Comparison of ENCODE assay signal across 23 mouse cellular contexts in the genomic region with DNA sequence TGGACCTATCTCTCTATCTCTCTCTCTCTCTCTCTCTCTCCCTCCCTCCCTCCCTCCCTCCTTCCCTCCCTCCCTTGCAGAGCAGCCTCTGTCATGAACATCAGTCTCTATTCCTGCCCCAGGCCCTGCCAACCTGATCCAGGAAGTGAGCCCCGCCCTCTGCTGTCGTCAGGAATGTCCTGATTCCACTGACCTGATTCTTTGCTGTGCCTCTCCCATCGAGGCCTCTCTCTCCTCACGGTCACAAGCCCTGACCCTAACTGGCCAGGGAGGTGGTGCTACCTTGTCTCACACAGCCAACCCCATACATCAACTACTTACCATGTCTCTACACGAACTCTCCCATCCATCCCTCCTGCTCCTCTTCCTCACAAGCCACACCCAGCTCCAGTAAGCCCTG. TPM values are rescaled to one million over a fixed set of nuclear protein-coding genes. Genes with fewer than 3 reads are reported as not detected.
A peak's percentile ranks its signal among the peaks of the same experiment; 100 is the strongest.
DNase-seq lines count a peak whose midpoint lies in the region; ATAC-seq and TF ChIP-seq lines count a peak whose summit lies in the region.
"Had no signal": no experiment of that assay in that cellular context is flagged by ENCODE, and none has a peak within 500 bp of the region (broad histone marks: within the 10 kb centered on the region; RNA-seq: fewer than 3 reads in every experiment).

No protein-coding gene starts in this region.

- H3K4me3 ChIP-seq in heart, adult 2 months: no peak overlapping the region
- H3K4me3 ChIP-seq in lung, postnatal 0 days (ENCODE audit: low read depth, low read length): no peak overlapping the region
- no peak overlapping the region for H3K4me3 ChIP-seq in liver, postnatal 0 days (ENCODE audit: low read depth, low read length)
- H3K4me3 ChIP-seq: embryonic facial prominence, embryonic 15.5 days; hindbrain, embryonic 15.5 days; limb, embryonic 15.5 days; midbrain, embryonic 13.5 days; neural tube, embryonic 12.5 days had no signal

- H3K4me2 ChIP-seq in lung, postnatal 0 days (replicated peaks; ENCODE audit: low read depth, low read length): no peak overlapping the region
- no peak overlapping the region; the same call in 1 of the 2 replicates for H3K4me2 ChIP-seq in liver, postnatal 0 days (ENCODE audit: low read depth, low read length)
- H3K4me2 ChIP-seq: embryonic facial prominence, embryonic 15.5 days; heart, embryonic 11.5 days; hindbrain, embryonic 15.5 days; limb, embryonic 15.5 days; midbrain, embryonic 13.5 days; neural tube, embryonic 12.5 days had no signal

- TF ChIP-seq CTCF in heart, adult 2 months (IDR thresholded peaks at IDR 0.05): no peak
- no peak for TF ChIP-seq CTCF in lung, postnatal 0 days (IDR thresholded peaks at IDR 0.05)
- no peak for TF ChIP-seq CTCF in liver, postnatal 0 days (IDR thresholded peaks at IDR 0.05; ENCODE audit: low read depth)

- peak in 1 of 2 experiments; percentile 32 for DNase-seq in heart, adult 2 months
- no peak for DNase-seq in heart, postnatal 4 days
- no peak for DNase-seq in lung, postnatal 0 days (ENCODE audit: low spot score)
- DNase-seq in lung, postnatal 4 days: no peak
- DNase-seq in adipocyte (ENCODE audit: low spot score): peak; percentile 60
- DNase-seq in liver, postnatal 0 days: peak; percentile 77
- no peak for DNase-seq in left cerebral cortex, adult 18-20 months (ENCODE audit: low spot score in 2 of 2)
- DNase-seq: B cell, adult 2 months; cerebellum, adult 18-20 months; cerebellum, postnatal 25 days; embryo, embryonic 11 days; forebrain, postnatal 0 days; gastrocnemius, postnatal 10 days; kidney, adult 11 months; right cerebral cortex, postnatal 4 days; thymus, postnatal 25 days had no signal

- no peak overlapping the region for H3K9ac ChIP-seq in heart, adult 2 months (ENCODE audit: low read depth, low read length)
- no peak overlapping the region for H3K9ac ChIP-seq in lung, postnatal 0 days (replicated peaks; ENCODE audit: low read depth)
- no peak overlapping the region; the same call in 1 of the 2 replicates for H3K9ac ChIP-seq in liver, postnatal 0 days (replicated peaks)
- H3K9ac ChIP-seq: embryonic facial prominence, embryonic 15.5 days; forebrain, postnatal 0 days; hindbrain, embryonic 15.5 days; limb, embryonic 15.5 days; midbrain, embryonic 13.5 days; neural tube, embryonic 12.5 days had no signal

- no peaks in the 10 kb centered on the region for H3K27me3 ChIP-seq in heart, adult 2 months (ENCODE audit: control insufficient read depth, insufficient read depth, low read length)
- H3K27me3 ChIP-seq in lung, postnatal 0 days (replicated peaks; ENCODE audit: insufficient read depth, low read length): no peaks in the 10 kb centered on the region
- no peaks in the 10 kb centered on the region for H3K27me3 ChIP-seq in liver, postnatal 0 days (ENCODE audit: insufficient read depth, low read length)
- H3K27me3 ChIP-seq: embryonic facial prominence, embryonic 15.5 days; hindbrain, embryonic 15.5 days; limb, embryonic 15.5 days; midbrain, embryonic 13.5 days; neural tube, embryonic 12.5 days had no signal

- H3K27ac ChIP-seq in heart, adult 2 months: peak overlapping the region; percentile 28; the same call in 1 of the 2 replicates
- H3K27ac ChIP-seq in lung, postnatal 0 days (ENCODE audit: low read length): peak overlapping the region; percentile 63; the same call in 1 of the 2 replicates
- peak overlapping the region; percentile 97 for H3K27ac ChIP-seq in liver, postnatal 0 days (ENCODE audit: low read depth)
- H3K27ac ChIP-seq: embryonic facial prominence, embryonic 15.5 days; hindbrain, embryonic 15.5 days; kidney, postnatal 0 days; limb, embryonic 15.5 days; midbrain, embryonic 13.5 days; neural tube, embryonic 12.5 days had no signal

- peaks cover 6% of the 10 kb centered on the region for H3K79me2 ChIP-seq in heart, adult 2 months (replicated peaks; ENCODE audit: control insufficient read depth, insufficient read depth, low read length)

- H3K36me3 ChIP-seq in heart, adult 2 months (ENCODE audit: control insufficient read depth, insufficient read depth, low read length): no peaks in the 10 kb centered on the region
- H3K36me3 ChIP-seq in lung, postnatal 0 days (ENCODE audit: insufficient read depth, low read length): no peaks in the 10 kb centered on the region
- 0 out of 2 replicates have a peak, but pooled peaks cover 5% of the 10 kb centered on the region for H3K36me3 ChIP-seq in liver, postnatal 0 days (replicated peaks; ENCODE audit: insufficient read depth, low read length)
- H3K36me3 ChIP-seq: embryonic facial prominence, embryonic 15.5 days; hindbrain, embryonic 15.5 days; limb, embryonic 15.5 days; midbrain, embryonic 13.5 days; neural tube, embryonic 12.5 days had no signal

- intact Hi-C loops in heart, adult 2 months (cut with DNase I): no loop called here

- WGBS in heart, adult 2 months: 40% methylated on average over 5 of the region's 5 CpGs
- 35% methylated on average over 5 of the region's 5 CpGs for WGBS in lung, postnatal 0 days
- 48% methylated on average over 5 of the region's 5 CpGs for WGBS in liver, postnatal 0 days (ENCODE audit: insufficient replicate concordance)

- no peak for TF ChIP-seq POLR2A in heart, adult 2 months (IDR thresholded peaks at IDR 0.05; ENCODE audit: insufficient read depth, low read depth, low read length)

- peak; percentile 31 for ATAC-seq in lung, postnatal 0 days
- ATAC-seq in liver, postnatal 0 days: peak; percentile 87
- ATAC-seq: forebrain, postnatal 0 days; midbrain, embryonic 13.5 days had no signal

- H3K9me3 ChIP-seq in lung, postnatal 0 days (ENCODE audit: low read length): no peaks in the 10 kb centered on the region
- no peaks in the 10 kb centered on the region for H3K9me3 ChIP-seq in liver, postnatal 0 days (ENCODE audit: low read length)
- H3K9me3 ChIP-seq: embryonic facial prominence, embryonic 15.5 days; hindbrain, embryonic 15.5 days; limb, embryonic 15.5 days; midbrain, embryonic 13.5 days; neural tube, embryonic 12.5 days had no signal

- TF ChIP-seq EP300 in heart, adult 2 months (IDR thresholded peaks at IDR 0.05; ENCODE audit: insufficient read depth, low read depth, low read length): no peak
- TF ChIP-seq EP300 in lung, postnatal 0 days (IDR thresholded peaks at IDR 0.05): no peak
- no peak; the same call in 1 of the 2 replicates for TF ChIP-seq EP300 in liver, postnatal 0 days (IDR thresholded peaks at IDR 0.05; ENCODE audit: low read depth)

- H3K4me1 ChIP-seq in heart, adult 2 months (ENCODE audit: control insufficient read depth, insufficient read depth, low read length): peaks cover 17% of the 10 kb centered on the region
- peaks cover 14% of the 10 kb centered on the region; the same call in 1 of the 2 replicates for H3K4me1 ChIP-seq in lung, postnatal 0 days (ENCODE audit: insufficient read depth, low read depth, low read length)
- H3K4me1 ChIP-seq in liver, postnatal 0 days (ENCODE audit: insufficient read depth): peaks cover 23% of the 10 kb centered on the region
- H3K4me1 ChIP-seq: midbrain, embryonic 13.5 days; neural tube, embryonic 12.5 days had no signal

RNA-seq across cellular contexts. Expression of gene Tex2, which starts 33.3 kb away (rescaled TPM):
- total RNA-seq in heart, adult 2 months (2021): 10 to 100 TPM; 42.5 to 46.8 TPM
- 17.2 and 27.1 TPM in 2 replicates for polyA plus RNA-seq in heart, adult 2 months (2012; rRNA removed)
- total RNA-seq in heart, postnatal 4 days (2021): 10 to 100 TPM; 37.6 to 45.2 TPM
- polyA plus RNA-seq in lung, postnatal 0 days (2015; fragmentation: Nextera tagmentation; extraction: Ambion mirVana): 8.9 and 9.6 TPM in 2 replicates
- polyA plus RNA-seq in liver, postnatal 0 days (2015; fragmentation: Nextera tagmentation; extraction: Ambion mirVana): 9.9 and 11.3 TPM in 2 replicates
- 100 to 1,000 TPM; 116 to 121 TPM for total RNA-seq in left cerebral cortex, adult 18-20 months (2021)

Comparison
In these comparisons a context has a peak if more than half of its experiments do, and no peak if none do; other contexts are left out.
1. DNase-seq: peak in adipocyte (single experiment) and liver, postnatal 0 days (single experiment); none in heart, postnatal 4 days (single experiment), lung, postnatal 0 days (single experiment), lung, postnatal 4 days (0 of 2) and left cerebral cortex, adult 18-20 months (0 of 2).
2. H3K27ac ChIP-seq: peak in every context shown above with its lines; median percentile 97 in liver, postnatal 0 days; 63 in lung, postnatal 0 days; 28 in heart, adult 2 months.